Mouse (Mus musculus): ENCODE results near the gene Tcea2. TPM values are rescaled to one million over a fixed set of nuclear protein-coding genes. Genes with fewer than 3 reads are reported as not detected.

Gene Tcea2
- total RNA-seq, 2 experiments from 2014 or later = 23.6 to 24.3 TPM

GRCm38 (mm10) chr2:181674934-181675333, 5.2 kb upstream of the Tcea2 start:
- DNase-seq (ENCODE audit: low spot score in 2 of 2) = no peak

DNA sequence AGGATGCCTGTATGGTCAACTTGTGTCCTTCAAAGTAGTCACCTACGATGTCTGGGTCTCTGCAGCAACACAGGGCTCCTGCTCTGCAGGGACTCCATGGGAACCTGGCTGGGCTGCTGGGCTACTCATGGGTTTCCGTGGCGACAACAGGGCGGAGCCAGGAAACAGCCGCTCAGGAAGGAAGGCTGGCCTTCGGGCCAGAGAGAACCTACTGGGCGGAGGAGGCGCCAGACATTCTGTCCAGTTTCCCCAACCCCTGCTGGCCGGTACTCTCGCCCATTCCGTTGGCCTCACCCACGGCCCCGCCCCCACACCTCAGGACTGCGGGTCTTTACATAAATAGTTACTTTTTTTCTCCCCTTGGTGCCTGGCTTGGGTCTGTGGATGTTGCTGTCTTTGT, 4.7 kb upstream of the Tcea2 start:
- no peak for DNase-seq (ENCODE audit: low spot score in 2 of 2)

GRCm38 (mm10) chr2:181676424-181676823, 3.7 kb upstream of the Tcea2 start:
- DNase-seq (ENCODE audit: low spot score in 2 of 2) = no peak

DNA sequence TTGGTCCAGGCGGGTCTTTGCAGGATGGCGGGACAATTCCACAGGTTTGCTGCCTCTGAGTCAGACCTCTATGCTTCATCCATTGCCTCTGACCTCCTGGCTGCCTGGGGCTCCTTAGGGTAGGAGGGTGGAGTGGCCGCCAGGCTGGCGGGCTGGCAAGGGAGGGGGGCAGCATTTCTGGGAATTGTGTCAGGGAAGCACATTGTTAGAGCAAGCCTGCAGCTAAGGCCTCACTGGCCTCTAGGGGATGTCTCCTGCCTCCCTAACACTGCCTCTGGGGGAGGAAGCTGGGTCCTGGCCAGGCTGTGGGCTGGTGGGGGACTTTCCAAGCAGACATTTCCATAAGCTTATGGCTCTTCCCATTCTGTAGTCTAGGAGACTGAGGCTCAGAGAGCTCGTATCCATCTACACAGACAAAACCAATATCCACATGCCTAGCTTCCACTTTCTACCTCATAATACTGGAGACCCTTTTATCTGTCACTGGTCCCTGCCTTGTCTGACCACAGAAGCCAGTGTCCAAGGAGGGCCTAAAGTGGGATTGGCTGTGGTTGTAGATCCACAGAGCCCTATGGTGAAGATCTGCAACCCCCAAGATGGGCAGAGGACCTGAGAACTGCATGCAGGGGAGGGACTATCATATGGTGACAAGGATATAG, 2.9 kb upstream of the Tcea2 start:
- DNase-seq (ENCODE audit: low spot score in 2 of 2) = no peak

- no peak for DNase-seq (ENCODE audit: low spot score in 2 of 2)
Measured at GRCm38 (mm10) chr2:181677755-181678098, 2.4 kb upstream of the Tcea2 start.

DNA sequence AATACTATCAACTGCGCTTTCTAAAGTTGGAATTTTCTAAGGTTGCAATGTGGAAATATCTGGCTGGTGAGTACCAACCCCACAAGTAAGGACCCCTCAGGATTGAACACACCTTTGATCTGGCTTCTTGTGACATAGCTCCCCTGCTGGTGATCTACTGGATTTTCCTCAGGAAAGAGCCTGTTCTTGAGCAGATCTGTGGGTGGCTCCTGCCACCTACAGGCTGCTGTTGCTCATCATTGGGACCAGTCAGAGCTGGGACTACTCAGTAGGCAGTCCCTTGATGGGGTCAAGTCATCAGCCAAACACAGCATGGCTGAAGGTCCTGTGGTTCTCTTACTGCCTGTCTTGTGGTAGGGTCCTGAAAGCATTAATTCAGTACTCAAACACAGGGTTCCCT, 1.3 kb upstream of the Tcea2 start:
- DNase-seq (ENCODE audit: low spot score in 2 of 2) = peak in 1 of 2 experiments; percentile 62

GRCm38 (mm10) chr2:181680716-181681117, 607 bp downstream of the Tcea2 start:
- DNase-seq (ENCODE audit: low spot score in 2 of 2) = no peak

DNA sequence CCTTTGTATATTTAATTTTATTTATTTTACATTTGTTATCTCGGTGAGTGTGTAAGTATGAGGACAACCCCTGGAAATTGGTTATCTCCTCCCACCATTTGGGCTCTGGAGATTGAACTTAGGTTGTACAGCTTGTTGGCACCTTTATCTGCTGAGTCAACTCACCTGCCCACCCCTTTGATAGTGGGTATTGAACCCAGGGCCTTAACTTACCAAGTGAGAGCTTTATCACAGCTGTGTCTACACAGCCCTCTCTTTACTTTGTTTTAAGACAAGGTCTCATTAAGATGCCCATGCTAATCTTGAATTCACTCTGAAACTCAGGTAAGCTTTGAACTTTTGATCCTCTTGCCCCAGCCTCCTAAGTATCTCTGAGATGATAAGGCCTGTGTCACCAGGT, 1.9 kb downstream of the Tcea2 start:
- DNase-seq (ENCODE audit: low spot score in 2 of 2) = no peak

- no peak for DNase-seq (ENCODE audit: low spot score in 2 of 2)
Measured at GRCm38 (mm10) chr2:181683381-181683780, 3.3 kb downstream of the Tcea2 start.

- peak in 1 of 2 experiments; percentile 1 for DNase-seq (ENCODE audit: low spot score in 2 of 2)
Measured at GRCm38 (mm10) chr2:181684713-181685112, 4.6 kb downstream of the Tcea2 start.

DNA sequence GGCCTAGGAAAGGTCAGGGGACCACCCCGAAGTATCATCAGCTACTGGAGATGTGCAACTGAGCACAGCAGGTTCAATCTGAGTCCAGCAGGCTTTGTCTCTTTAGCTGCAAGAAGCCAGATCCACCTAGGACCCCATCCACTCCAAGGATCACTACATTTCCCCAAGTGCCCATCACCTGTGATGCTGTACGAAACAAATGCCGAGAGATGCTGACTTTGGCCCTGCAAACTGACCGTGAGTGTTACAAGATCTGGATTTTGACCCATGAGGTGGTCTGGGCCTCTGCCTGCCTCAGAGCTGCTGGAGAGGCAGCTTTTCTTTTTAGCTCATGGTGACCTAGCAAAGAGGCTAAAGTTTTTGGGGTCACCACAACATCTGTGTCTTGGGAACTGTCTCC, 5.6 kb downstream of the Tcea2 start:
- peak in 1 of 2 experiments; percentile 1 for DNase-seq (ENCODE audit: low spot score in 2 of 2)

- DNase-seq (ENCODE audit: low spot score in 2 of 2) = no peak
Measured at GRCm38 (mm10) chr2:181687586-181687985, 7.5 kb downstream of the Tcea2 start.

- DNase-seq (ENCODE audit: low spot score in 2 of 2) = no peak
Measured at GRCm38 (mm10) chr2:181689466-181690160, 9.5 kb downstream of the Tcea2 start.

DNA sequence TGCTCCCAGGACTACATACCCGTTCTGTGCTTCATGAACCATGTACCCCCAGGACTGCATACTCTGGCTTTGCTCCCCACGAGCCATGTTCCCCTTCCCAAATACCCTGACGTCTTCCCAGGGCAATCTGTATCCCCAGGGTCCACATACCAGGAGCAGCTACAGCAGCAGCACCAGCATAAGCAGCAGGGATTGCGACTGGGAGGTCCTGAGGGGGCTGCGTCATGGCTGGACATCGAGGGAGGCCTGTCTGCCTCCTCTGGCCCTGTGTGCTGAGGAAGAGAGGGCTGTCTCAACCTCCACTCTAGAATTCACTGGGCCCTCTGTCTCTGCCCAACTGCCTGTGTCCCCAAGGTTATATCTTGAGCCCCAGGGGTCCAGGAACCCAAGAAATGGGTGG, 11.0 kb downstream of the Tcea2 start:
- no peak for DNase-seq (ENCODE audit: low spot score in 2 of 2)

DNA sequence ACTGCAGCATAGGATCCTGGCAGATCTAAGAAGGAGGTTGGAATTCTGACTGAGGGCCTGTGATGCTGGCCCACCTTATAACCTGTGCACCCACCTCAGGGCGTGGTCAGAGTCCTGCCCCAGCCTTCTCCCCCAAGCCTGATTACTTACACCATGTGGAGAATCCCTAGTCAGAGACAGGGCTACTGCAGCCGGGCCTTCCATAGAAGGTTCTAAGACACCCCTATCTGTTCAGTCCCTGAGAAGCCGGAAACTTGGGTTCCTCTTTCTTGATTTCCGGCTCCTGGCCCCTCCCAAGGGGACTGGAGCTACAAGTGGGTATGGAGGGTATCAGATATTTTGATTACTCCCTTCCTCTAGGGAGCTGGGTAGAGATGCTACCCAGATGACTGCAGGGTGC, 11.5 kb downstream of the Tcea2 start:
- no peak for DNase-seq (ENCODE audit: low spot score in 2 of 2)

GRCm38 (mm10) chr2:181692304-181692703, 12.2 kb downstream of the Tcea2 start:
- DNase-seq (ENCODE audit: low spot score in 2 of 2) = no peak

GRCm38 (mm10) chr2:181693339-181694280, 13.5 kb downstream of the Tcea2 start, which contains the start of gene Rgs19:
TSS of gene Rgs19 (minus strand) at chr2:181693977.
- DNase-seq (ENCODE audit: low spot score in 2 of 2) = peak; percentile 55 to 72

DNA sequence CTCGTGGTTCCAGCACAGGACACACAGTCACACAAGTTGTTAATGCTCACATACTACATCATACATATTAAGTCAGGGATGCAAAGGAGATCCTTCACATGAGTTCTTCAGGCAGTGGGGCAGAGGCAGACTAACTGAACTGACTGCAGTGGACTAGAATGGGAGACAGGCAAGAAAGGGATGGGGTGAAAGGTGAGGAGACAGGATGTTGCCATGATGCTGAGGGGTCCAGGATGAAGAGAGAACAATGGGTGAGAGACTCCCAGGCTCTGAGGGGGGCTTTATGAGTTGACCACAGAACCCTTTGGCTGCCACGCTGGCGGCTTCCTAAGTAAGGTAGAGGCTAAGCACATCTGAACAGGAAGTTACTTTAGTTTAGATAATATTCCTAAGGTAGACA, 14.5 kb downstream of the Tcea2 start:
- DNase-seq (ENCODE audit: low spot score in 2 of 2) = no peak

DNA sequence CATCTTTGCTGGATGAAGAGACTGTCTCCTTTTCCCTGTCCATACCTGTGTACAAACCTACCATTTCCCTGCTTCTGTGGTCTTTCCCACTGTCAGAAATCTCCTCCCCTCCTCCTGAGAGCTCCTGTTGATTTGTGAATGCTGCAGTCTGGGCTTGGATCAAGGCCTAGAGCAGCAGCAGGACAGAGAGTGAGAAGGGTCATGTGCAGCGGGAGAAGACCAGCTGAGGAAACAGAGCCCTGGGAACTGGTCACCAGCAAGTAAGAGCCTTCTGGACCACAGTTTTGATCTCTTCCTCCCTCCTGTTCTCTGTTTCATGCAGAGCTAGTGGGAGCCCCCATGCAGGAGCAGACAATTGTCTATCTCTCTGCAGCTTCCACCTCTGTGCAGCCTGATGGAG, 15.7 kb downstream of the Tcea2 start:
- no peak for DNase-seq (ENCODE audit: low spot score in 2 of 2)

GRCm38 (mm10) chr2:181696801-181697420, 16.8 kb downstream of the Tcea2 start:
- DNase-seq (ENCODE audit: low spot score in 2 of 2) = no peak

DNA sequence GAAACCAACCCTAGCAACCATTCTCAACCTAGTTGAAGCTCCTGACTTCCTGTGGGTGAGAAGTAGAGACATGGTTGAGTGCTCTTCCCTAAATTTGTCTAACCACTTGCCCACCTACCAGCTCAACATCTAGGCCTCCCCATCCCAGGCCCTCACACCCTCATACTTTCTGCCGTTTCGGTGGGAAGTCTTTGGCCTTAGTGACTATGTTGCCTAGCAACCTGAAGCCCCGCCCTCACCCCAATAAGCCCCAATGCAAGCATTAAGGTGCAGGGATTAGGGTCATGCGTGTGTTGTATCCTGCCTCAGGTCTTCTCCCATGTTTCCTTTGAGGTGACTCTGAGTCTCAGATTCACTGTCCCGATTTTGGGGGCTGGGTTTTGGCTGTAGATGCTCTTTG, 18.1 kb downstream of the Tcea2 start, which contains the start of gene Lkaaear1:
Lkaaear1 (minus strand) TSS at position 202 of the 400 bp plus-strand sequence.
- no peak for DNase-seq (ENCODE audit: low spot score in 2 of 2)

All from adrenal gland, postnatal 4 days (tissue).